Mouse (Mus musculus) 3T3-L1 (cell line): ENCODE results near the gene Gm20738.
"Not testable (repeated sequence)": the region's sequence is repeated elsewhere in the genome, so short reads cannot be mapped to it uniquely, and the experiment has no call there.

Source experiments
- DNase-seq: peaks from one replicate; pipeline ENCODE4 v3.0.0-alpha.2; 2015; ENCODE audit warnings: low read depth, low spot score

Gene Gm20738

GRCm38 (mm10) chrY:37957511-37957910, at the start of gene Gm20738:
TSS of gene Gm20738 (plus strand) at chrY:37957811.
- DNase-seq, result not testable (repeated sequence)
